8 mouse cellular contexts compared by ENCODE assay signal in genomic region chr7:138940256-138940611, GRCm38 (mm10). TPM values are rescaled to one million over a fixed set of nuclear protein-coding genes. Genes with fewer than 3 reads are reported as not detected.
DNase-seq lines count a peak whose midpoint lies in the region; ATAC-seq lines count a peak whose summit lies in the region.

No protein-coding gene starts in this region.

- H3K4me1 ChIP-seq in megakaryocyte, embryonic 14.5 days, result peaks cover 13% of the 10 kb centered on the region
- H3K4me1 ChIP-seq in embryonic facial prominence, embryonic 11.5 days (ENCODE audit: control insufficient read depth, insufficient read depth, low read length), result no peaks in the 10 kb centered on the region
- H3K4me1 ChIP-seq in hindbrain, embryonic 12.5 days, result peaks cover 17% of the 10 kb centered on the region
- no peaks in the 10 kb centered on the region for H3K4me1 ChIP-seq in neural tube, embryonic 14.5 days (ENCODE audit: control insufficient read depth, insufficient read depth, low read length)

- no peaks in the 10 kb centered on the region for H3K36me3 ChIP-seq in megakaryocyte, embryonic 14.5 days (replicated peaks; ENCODE audit: low read length)
- no peaks in the 10 kb centered on the region for H3K36me3 ChIP-seq in embryonic facial prominence, embryonic 11.5 days (replicated peaks; ENCODE audit: control insufficient read depth, insufficient read depth, low read depth, low read length)
- no peaks in the 10 kb centered on the region for H3K36me3 ChIP-seq in hindbrain, embryonic 12.5 days
- no peaks in the 10 kb centered on the region for H3K36me3 ChIP-seq in neural tube, embryonic 14.5 days (ENCODE audit: control insufficient read depth, insufficient read depth, low read length)

- H3K27ac ChIP-seq in embryonic facial prominence, embryonic 11.5 days (replicated peaks; ENCODE audit: low read depth, low read length), result no peak overlapping the region
- no peak overlapping the region for H3K27ac ChIP-seq in hindbrain, embryonic 12.5 days
- peak overlapping the region; percentile 82 for H3K27ac ChIP-seq in neural tube, embryonic 14.5 days (ENCODE audit: low read depth, low read length)

- WGBS in embryonic facial prominence, embryonic 11.5 days, result under 1% methylated on average over 17 of the region's 17 CpGs
- 1% methylated on average over 17 of the region's 17 CpGs for WGBS in hindbrain, embryonic 12.5 days
- 1% methylated on average over 17 of the region's 17 CpGs for WGBS in neural tube, embryonic 14.5 days

- peaks cover 81% of the 10 kb centered on the region for H3K27me3 ChIP-seq in megakaryocyte, embryonic 14.5 days (replicated peaks)
- H3K27me3 ChIP-seq in embryonic facial prominence, embryonic 11.5 days (ENCODE audit: control insufficient read depth, insufficient read depth, low read length), result peaks cover 39% of the 10 kb centered on the region
- peaks cover 67% of the 10 kb centered on the region for H3K27me3 ChIP-seq in hindbrain, embryonic 12.5 days
- H3K27me3 ChIP-seq in neural tube, embryonic 14.5 days (ENCODE audit: control insufficient read depth, insufficient read depth, low read length), result peaks cover 32% of the 10 kb centered on the region

- 0 out of 2 replicates have a peak overlapping the region, but pooled peaks have one; percentile 9 for H3K9ac ChIP-seq in embryonic facial prominence, embryonic 11.5 days (replicated peaks; ENCODE audit: low read length)
- peak overlapping the region; percentile 53 for H3K9ac ChIP-seq in hindbrain, embryonic 12.5 days
- H3K9ac ChIP-seq in neural tube, embryonic 14.5 days (replicated peaks; ENCODE audit: low read depth, low read length), result peak overlapping the region; percentile 68

- H3K4me3 ChIP-seq in megakaryocyte, embryonic 14.5 days (replicated peaks), result peak overlapping the region; percentile 72
- peak overlapping the region; percentile 41 for H3K4me3 ChIP-seq in embryonic facial prominence, embryonic 11.5 days (ENCODE audit: low read depth, low read length)
- H3K4me3 ChIP-seq in hindbrain, embryonic 12.5 days, result peak overlapping the region; percentile 48
- H3K4me3 ChIP-seq in neural tube, embryonic 14.5 days (ENCODE audit: low read depth, low read length), result peak overlapping the region; percentile 54

- peak; percentile 50 for DNase-seq in embryonic facial prominence, embryonic 11.5 days (ENCODE audit: low spot score)
- peak; percentile 42 for DNase-seq in left cerebral cortex, postnatal 4 days
- no peak for DNase-seq in thymus, postnatal 14 days
- DNase-seq in urinary bladder, postnatal 10 days (ENCODE audit: low spot score), result no peak

- peak overlapping the region; percentile 87 for H3K4me2 ChIP-seq in embryonic facial prominence, embryonic 11.5 days (ENCODE audit: low read depth, low read length)
- peak overlapping the region; percentile 91 for H3K4me2 ChIP-seq in hindbrain, embryonic 12.5 days (replicated peaks)
- peak overlapping the region; percentile 85 for H3K4me2 ChIP-seq in neural tube, embryonic 14.5 days (ENCODE audit: low read depth, low read length)

- peaks cover 15% of the 10 kb centered on the region for H3K9me3 ChIP-seq in megakaryocyte, embryonic 14.5 days
- H3K9me3 ChIP-seq in embryonic facial prominence, embryonic 11.5 days (replicated peaks; ENCODE audit: control insufficient read depth, low read length), result no peaks in the 10 kb centered on the region
- H3K9me3 ChIP-seq in hindbrain, embryonic 12.5 days (replicated peaks), result 0 out of 2 replicates have a peak, but pooled peaks cover 4% of the 10 kb centered on the region
- no peaks in the 10 kb centered on the region for H3K9me3 ChIP-seq in neural tube, embryonic 14.5 days (ENCODE audit: control insufficient read depth, low read length)

- intact Hi-C loops in left cerebral cortex, postnatal 4 days (cut with DNase I), result no loop called here

- ATAC-seq in megakaryocyte, adult 5-6 weeks (ENCODE audit: poor library complexity, severe bottlenecking), result no peak
- no peak for ATAC-seq in embryonic facial prominence, embryonic 11.5 days (replicated peaks; ENCODE audit: insufficient number of reproducible peaks, low FRiP score, low TSS enrichment, low read depth)
- no peak for ATAC-seq in hindbrain, embryonic 12.5 days (ENCODE audit: low FRiP score)
- ATAC-seq in neural tube, embryonic 14.5 days (ENCODE audit: low read depth), result peak; percentile 79

RNA-seq across cellular contexts. Expression of gene Jakmip3, which starts 0.3 kb away (rescaled TPM):
- not detected in 2 replicates for polyA plus RNA-seq in megakaryocyte, embryonic 14.5 days (2012; ENCODE audit: insufficient read depth, low replicate concordance)
- not detected in 2 replicates for total RNA-seq in megakaryocyte, adult 5-6 weeks (2015)
- total RNA-seq in megakaryocyte, adult 5-6 weeks (2017), result 0.07 TPM in 1 of 2 replicates, not detected in the other
- 0.80 and 1.1 TPM in 2 replicates for polyA plus RNA-seq in embryonic facial prominence, embryonic 11.5 days (2014; fragmentation: Nextera tagmentation; extraction: Ambion mirVana)
- 1.7 and 1.9 TPM in 2 replicates for polyA plus RNA-seq in hindbrain, embryonic 12.5 days (2016; fragmentation: Nextera tagmentation; extraction: Ambion mirVana)
- 10 to 100 TPM; 42.1 to 42.6 TPM for total RNA-seq in left cerebral cortex, postnatal 4 days (2021)
- 10.1 and 15.0 TPM in 2 replicates for polyA plus RNA-seq in neural tube, embryonic 14.5 days (2014; fragmentation: Nextera tagmentation; extraction: Ambion mirVana)

RNA-seq across cellular contexts. Expression of gene Bnip3, which starts 30.9 kb away (rescaled TPM):
- polyA plus RNA-seq in megakaryocyte, embryonic 14.5 days (2012; ENCODE audit: insufficient read depth, low replicate concordance), result 65.9 and 129 TPM in 2 replicates
- total RNA-seq in megakaryocyte, adult 5-6 weeks (2015), result 18.5 and 22.7 TPM in 2 replicates
- 13.1 and 22.2 TPM in 2 replicates for total RNA-seq in megakaryocyte, adult 5-6 weeks (2017)
- 110 and 111 TPM in 2 replicates for polyA plus RNA-seq in embryonic facial prominence, embryonic 11.5 days (2014; fragmentation: Nextera tagmentation; extraction: Ambion mirVana)
- polyA plus RNA-seq in hindbrain, embryonic 12.5 days (2016; fragmentation: Nextera tagmentation; extraction: Ambion mirVana), result 92.7 and 93.6 TPM in 2 replicates
- 10 to 100 TPM; 57.0 to 58.0 TPM for total RNA-seq in left cerebral cortex, postnatal 4 days (2021)
- polyA plus RNA-seq in neural tube, embryonic 14.5 days (2014; fragmentation: Nextera tagmentation; extraction: Ambion mirVana), result 126 and 143 TPM in 2 replicates

Comparison
In these comparisons a context has a peak if more than half of its experiments do, and no peak if none do; other contexts are left out.
1. DNase-seq: peak in embryonic facial prominence, embryonic 11.5 days (single experiment) and left cerebral cortex, postnatal 4 days (single experiment); none in thymus, postnatal 14 days (single experiment) and urinary bladder, postnatal 10 days (single experiment).
2. H3K9ac ChIP-seq: peak in every context shown above with its lines; median percentile 68 in neural tube, embryonic 14.5 days; 53 in hindbrain, embryonic 12.5 days; 9 in embryonic facial prominence, embryonic 11.5 days.
3. Peak in every context shown above with its lines, with median percentiles within 50 percentile points of each other: H3K4me3 ChIP-seq and H3K4me2 ChIP-seq.